Mouse (Mus musculus) inflammation-experienced regulatory T-cells, adult 16 weeks (primary cell): ENCODE measurements around the gene Vmn1r15. TPM values are rescaled to one million over a fixed set of nuclear protein-coding genes. Genes with fewer than 3 reads are reported as not detected.

Experiments
- polyA plus RNA-seq: library from polyadenylated mRNA; unstranded; fragments of 100-300 nt; shearing (Covaris generic); gene quantifications from one replicate; pipeline ENCODE4 v1.2.1, GENCODE M21; 2017

Gene Vmn1r15
- not detected for polyA plus RNA-seq

DNA sequence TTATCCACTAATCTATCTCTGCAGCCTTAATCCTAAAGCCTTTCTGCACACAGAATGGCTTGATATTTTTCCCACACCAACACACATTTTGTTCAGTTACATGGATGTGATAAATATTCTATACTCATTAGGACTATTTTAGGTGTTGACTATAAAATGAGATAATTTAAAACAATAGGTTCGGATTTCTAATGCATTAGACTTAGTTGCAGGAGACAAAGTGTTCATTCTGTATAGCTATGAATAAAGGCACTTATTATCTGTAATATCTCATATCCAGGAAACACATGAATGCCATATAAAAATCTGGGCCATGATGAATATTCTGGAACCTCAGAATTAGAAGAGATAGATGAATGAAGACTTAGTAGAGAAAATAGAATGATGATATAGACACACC, at the start of gene Vmn1r15:
TSS of gene Vmn1r15 (plus strand) at position 301 of the 400 bp plus-strand sequence.

DNA sequence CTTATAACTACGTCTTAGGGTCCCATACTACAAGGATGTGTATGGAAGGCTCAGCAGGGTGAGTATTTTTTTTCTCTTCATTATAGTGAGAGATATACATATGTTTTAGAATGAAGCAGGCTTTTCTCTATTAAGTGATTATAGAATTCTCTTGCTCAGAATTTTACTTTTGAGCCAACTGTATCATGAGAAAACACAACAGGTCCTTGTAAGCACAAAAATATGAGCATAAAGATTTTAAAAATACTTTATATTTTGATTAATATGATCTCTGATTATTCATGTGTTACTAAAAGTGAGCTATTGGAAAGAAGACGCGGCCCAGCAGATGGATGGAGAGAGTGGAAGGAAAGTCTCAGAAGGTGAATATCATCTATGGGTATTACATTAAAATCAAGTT, 26.4 kb upstream of the Vmn1r15 start, which contains the start of gene Vmn1r14:
TSS of gene Vmn1r14 (plus strand) at position 301 of the 400 bp plus-strand sequence.

Other genes with a start within 250 kb of the Vmn1r15 start
- not detected for gene Vmn1r7, start 232.6 kb upstream of the Vmn1r15 start, polyA plus RNA-seq
- not detected for gene Vmn1r8, start 225.7 kb upstream of the Vmn1r15 start, polyA plus RNA-seq
- gene Vmn1r9, start 191.2 kb upstream of the Vmn1r15 start, polyA plus RNA-seq, result not detected
- not detected for gene Vmn1r10, start 148.5 kb upstream of the Vmn1r15 start, polyA plus RNA-seq
- not detected for gene Vmn1r11, start 124.5 kb upstream of the Vmn1r15 start, polyA plus RNA-seq
- gene Vmn1r12, start 101.0 kb upstream of the Vmn1r15 start, polyA plus RNA-seq, result not detected
- gene Vmn1r13, start 54.7 kb upstream of the Vmn1r15 start, polyA plus RNA-seq, result 0.21 TPM
- gene Vmn1r14, start 26.3 kb upstream of the Vmn1r15 start, polyA plus RNA-seq, result not detected
- gene Vmn1r16, start 71.5 kb downstream of the Vmn1r15 start, polyA plus RNA-seq, result not detected
- gene Vmn1r17, start 105.8 kb downstream of the Vmn1r15 start, polyA plus RNA-seq, result not detected
- not detected for gene Vmn1r18, start 137.8 kb downstream of the Vmn1r15 start, polyA plus RNA-seq
- gene Vmn1r19, start 145.8 kb downstream of the Vmn1r15 start, polyA plus RNA-seq, result not detected
- not detected for gene Vmn1r20, start 171.0 kb downstream of the Vmn1r15 start, polyA plus RNA-seq